Mouse (Mus musculus) skeletal muscle tissue, adult 2 months (tissue): ENCODE measurements around the gene Ptrhd1.
"Not testable (repeated sequence)": the region's sequence is repeated elsewhere in the genome, so short reads cannot be mapped to it uniquely, and the experiment has no call there.

Experiments used
- DNase-seq: peaks from one replicate; pipeline ENCODE4 v3.0.0-alpha.2; 2012; ENCODE audit warnings: low read depth, low spot score

The Ptrhd1 gene

DNA sequence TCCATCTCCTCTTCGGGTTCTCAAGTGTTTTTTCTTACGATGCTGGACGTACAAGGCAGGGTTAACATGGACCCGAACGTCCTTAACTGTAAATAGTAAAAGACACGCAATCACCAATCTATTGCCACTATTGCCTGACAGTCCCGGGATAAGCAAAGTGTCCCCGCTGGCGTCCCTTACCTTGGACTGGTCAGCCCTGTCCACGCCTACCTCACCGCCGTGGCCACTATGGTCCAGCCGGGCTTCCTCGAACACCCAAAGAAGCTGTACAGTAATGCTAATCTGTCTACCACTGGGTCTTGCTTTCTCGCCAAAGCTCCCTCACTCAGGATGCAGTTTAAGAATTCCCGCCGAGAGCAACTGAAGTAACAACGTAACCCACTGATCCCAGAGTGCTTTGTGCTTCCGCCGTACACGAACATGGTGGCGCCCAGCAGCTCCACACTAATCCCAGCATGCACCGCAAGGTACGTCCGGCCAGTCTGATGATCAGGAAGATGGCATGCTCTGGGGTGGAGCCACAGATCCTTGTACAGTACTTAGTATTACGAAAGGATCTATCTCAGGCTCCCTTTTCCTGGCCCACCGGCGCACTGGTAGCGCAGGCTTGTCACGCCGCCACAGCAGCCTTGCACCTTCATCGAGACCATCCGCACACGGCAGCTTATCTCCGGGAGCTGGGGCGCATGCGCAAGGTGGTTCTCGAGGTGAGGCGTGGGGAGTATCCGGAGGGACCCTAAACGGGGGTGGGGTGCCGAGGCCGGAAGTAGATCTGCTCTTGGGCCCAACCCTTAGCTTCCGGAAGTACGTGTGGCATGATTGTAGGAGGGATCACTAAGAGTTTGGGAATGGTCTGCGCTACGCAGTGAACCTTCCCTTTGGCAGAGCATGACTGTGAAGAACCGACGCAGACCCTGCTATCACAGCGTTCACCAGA lies at the start of gene Ptrhd1, which contains the start of gene Cenpo:
Ptrhd1 (plus strand) TSS at position 456 of the 937 bp plus-strand sequence.
Cenpo (minus strand) TSS at position 723 of the 937 bp plus-strand sequence.
- peak; percentile 96 for DNase-seq

DNA sequence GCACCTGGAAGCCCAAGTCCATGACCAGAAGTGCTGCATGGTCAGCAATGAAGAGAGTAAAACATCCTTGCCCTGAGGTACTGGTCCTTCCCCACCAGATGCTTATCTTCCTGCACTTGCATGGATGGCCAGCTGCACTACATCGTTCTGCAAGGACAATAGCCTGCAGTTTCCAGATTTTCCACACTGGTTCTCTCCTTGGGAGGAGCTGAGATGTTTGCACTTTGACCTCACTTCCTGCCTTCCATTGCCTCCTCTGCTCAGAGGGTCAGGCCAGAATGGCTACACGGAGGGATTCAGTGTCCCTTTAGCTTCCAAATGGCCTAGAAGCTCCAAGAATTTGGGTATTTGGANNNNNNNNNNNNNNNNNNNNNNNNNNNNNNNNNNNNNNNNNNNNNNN lies 49.2 kb upstream of the Ptrhd1 start:
- DNase-seq = no peak

DNA sequence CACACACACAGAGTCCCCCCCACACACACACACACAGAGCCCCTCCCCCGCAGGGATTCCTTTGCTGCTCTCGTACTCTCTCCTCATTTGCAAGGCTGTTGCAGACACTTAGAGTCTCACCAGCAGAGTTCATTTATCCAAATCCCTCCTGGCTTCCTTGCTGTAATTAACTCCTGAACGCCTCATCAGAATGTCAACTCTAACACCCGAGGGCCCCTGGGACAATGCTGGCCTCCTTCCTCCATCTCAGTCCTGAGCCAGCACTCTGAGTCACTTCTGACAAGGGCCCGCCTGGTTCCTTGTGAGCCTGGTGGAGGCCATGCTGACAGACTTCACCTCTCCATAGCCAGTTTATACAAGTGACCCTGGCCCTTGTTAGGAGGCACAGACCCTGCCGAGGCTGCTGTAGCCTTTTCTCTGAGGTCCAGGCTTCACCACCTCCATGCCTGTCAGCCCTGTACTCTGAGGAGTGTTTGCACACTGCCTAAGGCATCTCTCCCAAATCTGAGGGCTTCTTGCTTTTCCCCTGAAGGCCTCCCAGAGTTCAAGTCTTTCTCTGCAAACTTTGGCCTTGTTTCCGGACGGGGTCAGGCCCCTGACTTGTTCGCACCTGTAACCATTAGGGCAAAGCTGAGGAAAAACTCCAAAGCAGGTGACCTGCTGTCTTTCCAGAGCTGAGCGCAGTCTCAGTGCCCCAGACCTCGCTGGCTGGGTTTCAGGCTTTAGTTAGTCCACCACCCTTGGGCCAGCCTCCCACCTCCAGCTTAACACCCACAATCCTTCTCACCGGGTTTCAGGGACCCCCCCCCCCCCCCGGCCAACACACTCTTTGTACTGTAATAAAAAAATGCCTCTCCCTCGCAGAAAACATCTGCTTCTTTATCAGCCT lies 45.4 kb upstream of the Ptrhd1 start:
- DNase-seq = peak; percentile 45

DNA sequence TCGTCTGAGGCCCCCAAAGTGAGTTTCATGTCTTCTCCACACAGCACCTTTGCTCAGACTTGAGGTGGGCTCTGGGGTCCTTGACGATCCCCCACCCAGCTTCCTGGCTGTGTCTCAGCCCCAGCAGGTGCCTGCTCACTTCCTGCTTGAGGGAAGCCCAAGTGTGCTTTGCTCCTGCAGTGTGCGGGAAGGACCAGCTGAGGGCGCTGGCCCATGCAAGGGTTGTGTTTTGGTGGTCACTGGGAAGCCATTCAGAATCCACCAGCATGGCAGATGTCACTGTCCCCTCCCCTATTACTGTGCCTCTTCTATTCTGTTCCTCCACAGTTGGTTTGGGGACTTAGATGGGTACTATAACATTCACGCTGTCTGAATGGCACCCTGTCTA lies 44.8 kb upstream of the Ptrhd1 start:
- DNase-seq = no peak

DNA sequence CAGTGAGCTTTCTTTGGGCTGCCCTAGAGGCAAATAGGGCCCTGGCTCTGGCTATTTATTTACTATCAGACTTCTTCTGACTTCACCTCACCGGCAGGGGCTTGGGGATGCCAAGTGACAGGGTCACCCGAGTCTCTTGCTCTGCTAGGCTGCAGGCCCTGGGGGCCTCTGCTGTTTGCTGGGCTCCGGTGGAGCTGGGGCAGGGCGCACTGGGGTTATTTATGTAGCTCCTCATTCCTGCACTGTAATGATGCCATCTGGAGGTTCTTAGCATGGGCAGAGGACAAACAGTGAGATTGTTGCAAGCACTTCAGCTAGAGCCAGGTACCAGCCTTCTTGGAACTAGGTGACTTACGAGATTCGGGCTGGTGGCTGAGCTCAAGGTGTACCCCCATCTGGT lies 41.3 kb upstream of the Ptrhd1 start:
- DNase-seq = no peak

DNA sequence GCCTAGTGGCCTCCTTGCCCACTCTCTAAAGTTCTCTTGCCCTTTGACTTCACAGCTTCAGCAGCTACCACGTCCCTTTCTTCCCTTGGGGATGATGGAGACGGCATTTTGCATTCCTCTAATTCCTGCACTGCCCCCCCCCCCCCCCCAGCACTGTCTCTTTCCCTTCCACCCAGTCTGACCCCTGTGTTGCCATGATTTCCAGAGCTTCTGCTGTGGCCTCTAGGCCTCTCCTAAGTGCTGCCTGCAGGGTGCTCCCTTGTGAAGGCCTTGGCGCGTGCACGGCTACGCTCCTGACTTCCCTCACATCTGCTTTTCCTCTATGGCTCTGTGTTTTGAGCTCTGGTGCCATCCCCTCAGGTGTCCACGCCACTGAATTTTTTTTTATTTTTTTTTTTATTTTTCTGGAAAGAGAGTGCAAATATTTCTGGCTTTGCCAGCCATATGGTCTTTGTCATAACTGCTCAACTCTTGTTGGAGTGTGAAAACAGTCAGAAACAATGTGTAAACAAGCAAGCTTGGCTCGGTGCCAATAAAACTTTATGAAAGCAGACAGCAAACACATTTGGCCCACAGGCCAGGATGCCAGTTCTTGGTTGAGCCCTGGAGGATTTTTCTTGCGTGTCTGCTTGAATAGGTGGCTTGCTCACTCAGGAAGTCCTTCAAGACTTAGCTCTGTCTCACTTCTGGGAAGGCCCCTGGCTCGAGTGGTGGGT lies 40.6 kb upstream of the Ptrhd1 start:
- no peak for DNase-seq

DNA sequence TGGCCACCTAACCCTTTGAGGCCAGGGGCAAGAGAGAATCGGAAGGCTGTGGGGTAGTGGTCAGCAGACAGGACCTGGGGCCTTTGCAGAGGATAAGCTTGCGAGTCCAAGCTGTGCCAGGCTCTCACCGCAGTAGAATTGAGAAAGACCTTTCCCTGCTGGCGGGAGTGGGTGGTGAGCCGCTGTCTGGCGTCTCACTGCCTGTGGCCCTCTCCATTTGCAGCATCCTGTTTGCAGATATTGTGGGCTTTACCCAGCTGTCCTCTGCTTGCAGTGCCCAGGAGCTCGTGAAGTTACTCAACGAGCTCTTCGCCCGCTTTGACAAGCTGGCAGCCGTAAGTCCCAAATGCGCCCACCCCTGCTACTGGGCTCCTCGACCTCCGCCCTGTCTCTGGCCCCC lies 39.2 kb upstream of the Ptrhd1 start:
- no peak for DNase-seq

DNA sequence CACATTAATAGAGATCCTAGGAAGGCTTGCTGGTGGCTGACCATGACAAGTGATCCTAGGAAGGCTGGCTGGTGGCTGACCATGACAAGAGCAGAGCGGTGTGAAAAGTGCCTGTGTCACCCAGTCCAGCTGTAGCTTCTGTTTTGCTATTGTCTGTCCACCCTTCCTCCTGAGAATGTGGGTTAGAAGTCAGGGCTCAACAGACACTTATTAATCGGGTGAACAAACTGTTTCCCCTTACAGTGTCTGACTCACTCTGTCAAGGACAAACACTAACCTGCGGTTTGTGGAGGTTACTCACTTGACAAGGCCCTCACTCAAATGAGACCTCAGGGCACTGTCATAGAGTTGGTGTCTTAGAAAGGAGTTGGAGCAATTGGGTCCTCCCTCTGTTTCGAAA lies 35.1 kb upstream of the Ptrhd1 start:
- DNase-seq = no peak

DNA sequence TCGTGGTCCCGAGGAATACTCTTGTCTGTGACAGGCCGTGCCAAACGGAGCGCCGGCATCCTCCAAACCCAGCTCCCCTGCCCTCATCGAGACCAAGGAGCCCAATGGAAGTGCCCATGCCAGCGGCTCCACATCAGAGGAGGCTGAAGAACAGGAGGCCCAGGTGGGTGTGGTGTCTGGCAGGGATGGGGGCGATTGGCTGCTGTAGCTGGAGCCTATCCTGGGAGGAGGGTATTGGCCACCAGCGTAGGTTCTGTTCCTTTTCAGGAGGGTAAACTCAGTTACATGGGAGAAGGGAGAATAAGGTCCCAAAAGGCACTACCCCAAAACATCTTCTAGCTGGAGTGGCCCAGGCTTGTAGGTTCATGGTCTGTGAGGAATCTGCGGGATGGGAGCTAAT lies 34.6 kb upstream of the Ptrhd1 start:
- no peak for DNase-seq

DNA sequence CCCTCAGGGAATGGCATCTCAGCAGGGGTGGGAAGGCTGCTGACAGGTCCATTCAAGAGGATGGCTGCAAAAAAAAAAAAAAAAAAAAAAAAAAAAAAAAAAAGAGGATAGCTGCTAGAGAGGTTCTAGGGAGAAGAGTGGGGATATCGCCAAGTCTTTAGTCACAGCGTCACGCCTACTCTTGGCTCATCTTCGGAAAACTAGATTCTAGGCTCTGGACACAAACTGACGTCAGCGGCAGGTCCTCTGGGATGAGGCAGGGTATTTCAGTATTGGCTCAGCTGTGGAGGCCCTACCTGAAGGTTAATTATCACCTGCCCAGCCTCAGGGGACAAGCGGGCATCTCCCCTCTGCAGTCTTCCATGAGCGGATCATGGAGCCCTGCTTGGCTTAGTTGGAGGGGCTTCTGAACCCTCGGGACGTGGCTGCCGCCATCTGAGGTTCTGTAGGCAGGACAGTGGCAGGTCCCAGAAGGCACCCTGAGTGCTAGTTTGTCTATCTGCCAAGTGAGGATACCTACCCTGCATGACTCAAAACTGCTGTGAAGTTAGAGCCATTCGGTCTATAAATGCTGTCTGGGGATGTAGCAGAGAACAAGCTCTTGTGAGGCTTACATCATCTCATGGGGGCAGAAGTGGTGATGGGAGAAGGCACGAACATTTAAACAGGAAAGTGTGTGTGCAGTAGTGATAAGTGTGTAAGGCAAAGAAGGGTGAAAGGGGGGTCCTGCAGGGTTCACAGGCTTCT lies 32.2 kb upstream of the Ptrhd1 start:
- DNase-seq = peak; percentile 69

DNA sequence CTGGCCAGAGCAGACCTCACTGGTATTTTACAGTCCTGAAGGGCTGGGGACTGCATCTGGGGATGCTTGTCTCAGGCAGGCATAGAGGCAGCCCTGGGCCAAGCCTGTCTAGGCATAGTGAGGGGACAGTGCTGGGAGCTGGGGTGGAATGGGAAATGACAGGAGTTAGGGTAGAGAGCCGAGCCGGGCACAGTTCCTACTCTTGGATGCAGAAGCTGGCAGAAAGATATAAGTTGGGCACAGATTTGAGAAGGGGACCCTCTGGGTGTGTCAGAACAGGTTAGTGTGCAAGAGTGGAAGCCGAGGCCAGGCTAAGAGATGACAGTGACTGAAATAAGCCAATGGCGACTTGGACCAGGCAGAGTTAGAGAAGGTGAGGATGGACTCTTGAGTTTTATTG lies 31.6 kb upstream of the Ptrhd1 start:
- DNase-seq = no peak

DNA sequence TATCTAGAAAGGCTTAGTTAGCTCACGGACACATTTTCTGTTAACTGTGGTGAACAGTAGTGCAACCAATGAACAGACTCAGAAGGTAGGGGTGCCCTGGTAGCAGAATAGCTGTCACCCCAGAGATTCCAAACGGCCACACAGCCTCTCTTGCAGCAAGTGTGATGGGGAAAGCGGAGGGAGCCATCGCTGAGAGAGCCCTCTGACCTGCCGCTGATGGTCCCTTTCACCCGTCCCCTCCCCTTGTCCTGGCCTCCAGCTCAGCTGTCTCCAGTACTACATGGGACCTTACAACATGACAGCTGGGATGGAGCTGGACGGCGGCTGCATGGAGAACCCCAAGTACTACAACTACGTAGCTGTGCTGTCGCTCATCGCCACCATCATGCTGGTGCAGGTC lies 27.7 kb upstream of the Ptrhd1 start:
- DNase-seq = no peak

DNA sequence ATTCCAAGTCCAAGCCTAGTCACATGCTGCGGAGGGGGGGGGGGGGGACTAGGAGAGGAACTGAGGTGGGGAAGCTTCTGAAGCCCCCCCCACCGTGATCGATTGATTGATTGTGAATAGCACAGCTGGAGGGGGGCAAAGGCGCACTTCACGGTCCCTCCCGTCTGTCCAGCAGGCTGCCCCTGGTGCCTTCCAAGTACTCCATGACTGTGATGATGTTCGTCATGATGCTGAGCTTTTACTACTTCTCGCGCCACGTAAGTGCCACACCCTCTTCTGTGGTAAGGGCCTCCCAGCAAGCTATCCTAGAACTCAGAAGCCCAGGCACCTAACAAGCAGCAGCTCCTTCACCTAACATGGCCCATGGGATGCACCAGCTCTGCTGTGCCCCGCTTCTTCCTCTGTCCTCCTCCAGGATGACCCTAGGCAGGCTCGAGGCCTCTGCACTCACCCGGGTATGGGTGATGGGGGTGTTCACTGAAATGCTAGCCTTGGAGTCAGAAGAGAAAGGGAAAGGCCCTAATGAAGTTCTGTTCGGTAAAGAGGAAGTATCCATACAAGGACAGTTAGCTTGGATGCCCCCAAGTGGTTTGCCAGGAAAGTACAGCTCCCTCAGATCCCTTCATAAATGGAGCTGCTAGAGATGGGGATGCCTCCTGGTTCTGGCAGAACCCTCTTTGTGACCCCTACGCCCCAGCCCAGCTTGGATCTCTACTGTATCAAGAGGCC lies 25.3 kb upstream of the Ptrhd1 start:
- peak; percentile 30 for DNase-seq

DNA sequence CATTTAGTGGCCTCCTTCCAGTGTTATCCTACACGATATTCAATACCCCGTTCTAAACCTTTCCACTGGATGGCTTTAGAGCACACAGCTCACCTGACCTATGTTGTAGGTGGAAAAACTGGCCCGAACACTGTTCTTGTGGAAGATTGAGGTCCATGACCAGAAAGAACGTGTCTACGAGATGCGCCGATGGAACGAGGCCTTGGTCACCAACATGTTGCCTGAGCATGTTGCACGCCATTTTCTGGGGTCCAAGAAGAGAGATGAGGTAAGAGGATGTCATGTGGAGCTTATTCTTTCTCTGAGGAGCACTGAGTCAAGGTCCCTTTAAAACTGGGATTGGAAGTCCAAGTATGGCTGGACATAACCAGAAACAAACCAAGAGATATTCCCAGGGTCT lies 24.6 kb upstream of the Ptrhd1 start:
- DNase-seq = no peak

DNA sequence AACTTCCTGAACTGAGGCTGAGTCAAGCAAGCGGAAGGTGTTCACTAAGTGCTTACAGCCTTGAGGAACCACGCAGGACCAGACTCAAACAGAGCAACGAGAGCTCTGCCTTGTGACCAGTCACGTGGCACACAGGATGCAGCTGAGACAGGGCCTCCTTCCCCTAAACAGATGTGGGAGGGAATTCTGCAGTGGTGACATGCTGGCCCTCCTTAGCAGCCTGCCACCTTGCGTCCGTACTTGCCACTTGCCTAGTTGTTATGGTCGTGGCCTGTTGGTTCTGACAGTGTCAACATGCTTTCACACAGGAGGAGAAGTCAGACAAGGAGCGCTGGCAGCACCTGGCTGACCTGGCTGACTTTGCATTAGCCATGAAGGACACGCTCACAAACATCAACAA lies 22.7 kb upstream of the Ptrhd1 start:
- peak; percentile 34 for DNase-seq

DNA sequence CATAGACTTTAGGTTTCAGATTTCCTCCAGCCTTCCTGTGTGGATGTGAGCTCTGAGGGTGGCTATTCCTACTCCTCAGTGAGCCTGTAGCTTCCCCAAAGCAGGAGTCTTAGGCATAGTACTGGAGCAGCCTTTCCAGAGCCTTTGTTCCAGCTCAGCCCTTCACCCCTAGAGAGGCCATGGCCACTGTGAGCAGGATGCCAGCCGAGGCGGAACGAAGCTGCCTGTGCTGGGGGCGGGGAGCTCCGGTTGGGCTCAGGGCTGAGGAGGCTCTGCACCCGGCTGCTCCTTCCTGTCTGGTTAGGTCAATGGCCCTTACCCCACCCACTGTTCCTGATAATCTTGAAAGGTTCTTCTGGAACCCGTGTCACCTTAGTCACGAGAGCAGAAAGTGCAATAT lies 20.9 kb upstream of the Ptrhd1 start:
- DNase-seq = no peak

DNA sequence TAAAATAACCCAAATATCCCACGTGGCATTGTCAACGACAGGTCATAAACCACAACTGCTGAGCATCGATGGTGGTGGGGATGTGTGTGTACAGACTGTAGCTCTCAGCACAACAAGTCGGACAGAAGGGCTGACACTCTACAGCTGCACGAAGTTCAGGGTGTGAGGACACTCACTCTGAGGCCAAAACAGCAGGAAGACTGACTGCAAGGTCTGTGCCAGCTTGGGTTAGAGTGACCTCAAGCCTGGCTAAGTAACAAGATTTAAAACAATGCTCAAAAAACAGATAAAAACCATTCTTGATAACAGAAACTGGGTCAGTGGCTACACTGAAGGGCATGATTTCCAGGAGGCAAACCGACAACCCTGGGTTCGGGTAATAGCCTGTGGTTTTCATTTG lies 3.7 kb upstream of the Ptrhd1 start:
- DNase-seq = no peak

DNA sequence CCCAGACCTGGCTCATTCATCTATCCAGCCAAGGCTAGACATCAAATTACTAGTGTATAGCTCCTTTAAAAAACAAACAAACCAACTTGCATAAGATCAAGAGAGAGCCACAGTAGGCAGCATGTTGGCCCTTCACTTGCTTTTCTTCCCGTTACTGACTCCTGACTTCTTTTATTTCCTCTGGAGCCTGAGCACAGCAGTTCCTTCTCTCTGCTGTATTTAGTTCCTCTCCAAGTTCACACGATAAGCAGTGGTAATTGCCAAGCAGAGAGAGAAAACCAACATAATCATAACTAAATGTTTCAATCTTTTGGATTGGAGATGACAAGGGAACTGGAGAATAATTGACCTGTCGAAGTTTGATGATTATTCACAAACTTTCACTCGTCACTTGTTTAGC lies 1.1 kb upstream of the Ptrhd1 start:
- no peak for DNase-seq

DNA sequence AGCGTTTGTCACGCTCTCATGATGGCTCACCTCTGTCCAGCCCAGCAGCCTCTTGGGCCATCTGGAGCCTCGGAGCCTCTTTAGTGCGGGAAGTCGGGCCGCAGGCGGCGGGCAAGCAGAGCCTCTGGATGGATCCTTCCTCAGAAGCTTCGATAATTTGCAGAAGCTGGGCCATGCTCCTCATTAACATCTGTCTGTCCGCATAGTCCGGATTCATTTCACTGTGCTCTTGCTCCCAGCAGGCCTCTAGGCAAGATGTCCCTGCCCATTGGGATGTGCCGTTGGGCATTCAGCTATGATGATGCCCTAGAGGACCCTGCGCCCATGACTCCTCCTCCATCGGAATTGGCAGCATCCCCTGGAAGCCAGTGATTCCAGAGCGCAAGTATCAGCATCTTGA lies 3.7 kb downstream of the Ptrhd1 start:
- DNase-seq = no peak

DNA sequence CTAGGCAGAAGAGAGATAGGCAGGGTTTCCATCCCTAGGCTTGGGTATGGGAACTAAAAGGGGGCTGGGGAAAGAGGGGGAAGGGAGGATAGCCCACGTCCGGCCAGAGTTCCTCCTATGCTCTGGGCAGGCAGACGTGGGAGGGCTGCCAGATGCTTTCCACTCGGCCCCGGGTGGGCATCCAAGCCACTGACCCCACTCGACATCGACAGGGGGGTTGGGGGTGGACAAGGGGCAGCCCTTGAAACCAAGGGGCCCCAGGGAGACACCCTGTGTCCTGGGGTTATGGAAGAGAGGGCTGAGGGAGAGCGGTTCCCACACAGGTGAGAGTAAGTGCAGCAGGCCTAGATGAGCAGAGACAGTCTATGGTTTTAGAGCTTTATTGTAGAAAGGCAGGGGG lies 6.5 kb downstream of the Ptrhd1 start:
- DNase-seq = not testable (repeated sequence)

DNA sequence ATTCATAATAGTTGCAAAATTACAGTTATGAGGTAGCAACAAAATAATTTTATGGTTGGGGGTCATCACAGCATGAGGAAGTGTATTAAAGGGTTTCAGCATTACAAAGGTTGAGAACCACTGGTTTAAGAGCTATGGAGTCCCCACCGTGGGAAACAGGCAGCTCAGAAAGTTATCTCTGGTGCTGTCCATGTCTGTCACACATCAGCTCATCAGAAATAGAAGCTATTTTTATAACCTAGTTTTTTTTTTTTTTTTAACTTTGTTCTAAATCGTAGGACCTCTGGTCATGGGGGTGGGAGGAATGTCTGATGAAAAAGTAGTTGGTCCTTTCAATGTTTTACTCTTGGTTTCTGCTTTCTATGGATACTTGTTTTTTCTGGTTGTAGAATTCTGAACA lies 10.0 kb downstream of the Ptrhd1 start:
- no peak for DNase-seq
